Mouse (Mus musculus): ENCODE measurements around the gene Nsmce4a. TPM values are rescaled to one million over a fixed set of nuclear protein-coding genes. Genes with fewer than 3 reads are reported as not detected.
"Not testable (repeated sequence)": the region's sequence is repeated elsewhere in the genome, so short reads cannot be mapped to it uniquely, and the experiment has no call there.

Nsmce4a gene
- polyA plus RNA-seq, 1 experiment from 2014 or later, result 271 TPM

- Histone ChIP-seq H3K27ac (replicated peaks; ENCODE audit: low read depth, low read length) (no peak overlapping the region), H3K4me2 (ENCODE audit: low read depth, low read length) (no peak overlapping the region; the same call in 1 of the 2 replicates), H3K9me3 (replicated peaks; ENCODE audit: control insufficient read depth, low read length) (no peaks in the 10 kb centered on the region), H3K36me3 (replicated peaks; ENCODE audit: control insufficient read depth, insufficient read depth, low read depth, low read length) (peaks cover 12% of the 10 kb centered on the region), H3K4me3 (ENCODE audit: low read depth, low read length) (peak overlapping the region; percentile 84; the same call in 1 of the 2 replicates), H3K4me1 (ENCODE audit: control insufficient read depth, insufficient read depth, low read length) (no peaks in the 10 kb centered on the region; the same call in 1 of the 2 replicates), H3K9ac (replicated peaks; ENCODE audit: low read length) (no peak overlapping the region), H3K27me3 (ENCODE audit: control insufficient read depth, insufficient read depth, low read length) (no peaks in the 10 kb centered on the region)
- no peak for ATAC-seq (replicated peaks; ENCODE audit: insufficient number of reproducible peaks, low FRiP score, low TSS enrichment, low read depth)
- DNase-seq (ENCODE audit: low spot score), result no peak
- WGBS, result 88% methylated on average over 5 of the region's 5 CpGs
Measured at GRCm38 (mm10) chr7:130545401-130545800, 27.5 kb downstream of the Nsmce4a start.

- DNase-seq (ENCODE audit: low spot score) (no peak), ATAC-seq (replicated peaks; ENCODE audit: insufficient number of reproducible peaks, low FRiP score, low TSS enrichment, low read depth) (no peak)
- Histone ChIP-seq H3K9me3 (replicated peaks; ENCODE audit: control insufficient read depth, low read length) (no peaks in the 10 kb centered on the region), H3K4me3 (ENCODE audit: low read depth, low read length) (no peak overlapping the region), H3K36me3 (replicated peaks; ENCODE audit: control insufficient read depth, insufficient read depth, low read depth, low read length) (peaks cover 15% of the 10 kb centered on the region), H3K27me3 (ENCODE audit: control insufficient read depth, insufficient read depth, low read length) (no peaks in the 10 kb centered on the region), H3K4me2 (ENCODE audit: low read depth, low read length) (no peak overlapping the region), H3K4me1 (ENCODE audit: control insufficient read depth, insufficient read depth, low read length) (no peaks in the 10 kb centered on the region; the same call in 1 of the 2 replicates), H3K9ac (replicated peaks; ENCODE audit: low read length) (no peak overlapping the region), H3K27ac (replicated peaks; ENCODE audit: low read depth, low read length) (no peak overlapping the region)
- 96% methylated on average over 4 of the region's 4 CpGs for WGBS
Measured at GRCm38 (mm10) chr7:130543181-130543580, 29.7 kb downstream of the Nsmce4a start.

DNA sequence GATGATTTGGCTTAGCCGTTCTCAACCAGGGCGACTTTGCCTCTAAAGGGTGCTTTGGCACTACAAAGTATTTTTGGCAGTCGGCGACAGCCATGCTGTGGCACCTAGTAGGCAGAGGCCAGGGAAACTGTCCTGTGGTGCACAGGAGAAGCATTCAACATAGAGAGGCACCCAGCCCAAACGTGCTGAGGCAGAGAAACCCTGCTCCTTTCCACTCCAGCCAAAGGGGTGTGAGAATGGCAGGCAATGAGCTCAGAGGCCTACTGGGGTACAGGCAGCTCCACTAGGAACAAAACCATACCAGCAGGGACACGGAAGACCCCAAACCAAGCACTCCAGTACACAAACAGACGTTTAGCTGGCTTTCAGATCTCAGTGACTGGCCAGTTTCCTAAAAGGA lies 32.7 kb downstream of the Nsmce4a start:
- WGBS, result 92% methylated on average over 7 of the region's 7 CpGs
- Histone ChIP-seq H3K27me3 (ENCODE audit: control insufficient read depth, insufficient read depth, low read length) (no peaks in the 10 kb centered on the region), H3K9ac (replicated peaks; ENCODE audit: low read length) (no peak overlapping the region), H3K36me3 (replicated peaks; ENCODE audit: control insufficient read depth, insufficient read depth, low read depth, low read length) (peaks cover 15% of the 10 kb centered on the region), H3K27ac (replicated peaks; ENCODE audit: low read depth, low read length) (no peak overlapping the region), H3K4me2 (ENCODE audit: low read depth, low read length) (no peak overlapping the region), H3K4me1 (ENCODE audit: control insufficient read depth, insufficient read depth, low read length) (no peaks in the 10 kb centered on the region), H3K9me3 (replicated peaks; ENCODE audit: control insufficient read depth, low read length) (no peaks in the 10 kb centered on the region), H3K4me3 (ENCODE audit: low read depth, low read length) (no peak overlapping the region)
- DNase-seq (ENCODE audit: low spot score) (no peak), ATAC-seq (replicated peaks; ENCODE audit: insufficient number of reproducible peaks, low FRiP score, low TSS enrichment, low read depth) (no peak)

GRCm38 (mm10) chr7:130537068-130537467 lies 35.9 kb downstream of the Nsmce4a start:
- Histone ChIP-seq H3K27me3 (ENCODE audit: control insufficient read depth, insufficient read depth, low read length) (no peaks in the 10 kb centered on the region), H3K27ac (replicated peaks; ENCODE audit: low read depth, low read length) (no peak overlapping the region), H3K4me3 (ENCODE audit: low read depth, low read length) (no peak overlapping the region), H3K4me1 (ENCODE audit: control insufficient read depth, insufficient read depth, low read length) (no peaks in the 10 kb centered on the region), H3K4me2 (ENCODE audit: low read depth, low read length) (no peak overlapping the region), H3K36me3 (replicated peaks; ENCODE audit: control insufficient read depth, insufficient read depth, low read depth, low read length) (peaks cover 9% of the 10 kb centered on the region), H3K9ac (replicated peaks; ENCODE audit: low read length) (no peak overlapping the region), H3K9me3 (replicated peaks; ENCODE audit: control insufficient read depth, low read length) (no peaks in the 10 kb centered on the region)
- DNase-seq (ENCODE audit: low spot score) (no peak), ATAC-seq (replicated peaks; ENCODE audit: insufficient number of reproducible peaks, low FRiP score, low TSS enrichment, low read depth) (no peak)
- 88% methylated on average over 4 of the region's 4 CpGs for WGBS

GRCm38 (mm10) chr7:130535174-130535573 lies 37.7 kb downstream of the Nsmce4a start:
- no peaks in the 10 kb centered on the region for H3K27me3 ChIP-seq (ENCODE audit: control insufficient read depth, insufficient read depth, low read length)
- H3K4me2 ChIP-seq (ENCODE audit: low read depth, low read length), result no peak overlapping the region
- peaks cover 9% of the 10 kb centered on the region for H3K36me3 ChIP-seq (replicated peaks; ENCODE audit: control insufficient read depth, insufficient read depth, low read depth, low read length)
- H3K4me1 ChIP-seq (ENCODE audit: control insufficient read depth, insufficient read depth, low read length), result no peaks in the 10 kb centered on the region
- DNase-seq (ENCODE audit: low spot score), result no peak
- H3K4me3 ChIP-seq (ENCODE audit: low read depth, low read length), result no peak overlapping the region
- 93% methylated on average over 4 of the region's 4 CpGs for WGBS
- H3K9ac ChIP-seq (replicated peaks; ENCODE audit: low read length), result no peak overlapping the region
- no peak overlapping the region for H3K27ac ChIP-seq (replicated peaks; ENCODE audit: low read depth, low read length)
- no peak for ATAC-seq (replicated peaks; ENCODE audit: insufficient number of reproducible peaks, low FRiP score, low TSS enrichment, low read depth)
- H3K9me3 ChIP-seq (replicated peaks; ENCODE audit: control insufficient read depth, low read length), result no peaks in the 10 kb centered on the region

DNA sequence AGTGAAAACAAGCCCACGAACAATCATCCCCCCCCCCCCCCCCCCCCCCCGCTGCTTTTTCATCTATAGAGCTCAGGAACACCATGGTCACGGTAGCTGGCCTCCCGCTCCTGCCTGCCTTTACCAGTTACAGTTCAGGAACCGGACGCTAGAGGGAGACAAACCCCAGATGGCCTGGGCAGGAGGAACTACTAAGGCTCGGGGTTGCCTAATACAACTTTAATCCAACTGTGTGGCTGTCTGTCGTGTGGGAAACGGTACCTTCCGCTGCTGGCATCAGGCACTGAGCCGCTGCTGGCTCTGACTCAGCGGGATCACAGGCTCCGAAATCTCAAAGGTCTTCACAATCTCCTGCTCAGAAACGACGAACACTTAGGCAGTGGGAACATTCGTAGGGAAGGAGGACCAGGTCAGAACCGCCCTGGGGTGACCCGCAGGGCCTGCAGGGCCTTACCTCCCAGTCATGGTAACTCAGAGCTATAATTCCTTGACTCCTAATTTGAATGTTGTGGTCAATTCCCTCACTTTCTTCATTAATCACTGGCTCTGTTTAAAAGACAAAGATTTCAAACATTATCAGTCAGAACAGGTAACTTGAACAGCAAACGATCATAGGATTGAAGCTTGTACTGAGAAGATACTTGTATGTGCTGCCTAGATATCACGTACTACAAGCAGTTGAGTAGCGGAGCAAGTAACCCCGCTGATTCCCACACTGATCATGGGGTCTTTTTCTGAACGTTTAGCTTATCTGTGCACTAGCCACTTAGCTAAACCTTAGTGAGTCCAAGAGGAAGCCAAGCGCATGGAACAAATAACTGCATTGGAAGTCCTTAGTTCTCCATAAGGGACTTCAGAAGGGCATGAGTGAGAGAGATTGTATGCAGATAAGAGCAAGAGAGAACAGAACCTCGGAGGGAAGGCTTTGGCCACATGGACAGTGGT lies 39.3 kb downstream of the Nsmce4a start:
- ATAC-seq (replicated peaks; ENCODE audit: insufficient number of reproducible peaks, low FRiP score, low TSS enrichment, low read depth), result peak; percentile 48

GRCm38 (mm10) chr7:130531138-130531537 lies 41.8 kb downstream of the Nsmce4a start:
- H3K4me1 ChIP-seq (ENCODE audit: control insufficient read depth, insufficient read depth, low read length); H3K36me3 ChIP-seq (replicated peaks; ENCODE audit: control insufficient read depth, insufficient read depth, low read depth, low read length); H3K9ac ChIP-seq (replicated peaks; ENCODE audit: low read length); H3K4me3 ChIP-seq (ENCODE audit: low read depth, low read length); H3K4me2 ChIP-seq (ENCODE audit: low read depth, low read length); H3K27me3 ChIP-seq (ENCODE audit: control insufficient read depth, insufficient read depth, low read length); H3K27ac ChIP-seq (replicated peaks; ENCODE audit: low read depth, low read length); DNase-seq (ENCODE audit: low spot score); ATAC-seq (replicated peaks; ENCODE audit: insufficient number of reproducible peaks, low FRiP score, low TSS enrichment, low read depth); H3K9me3 ChIP-seq (replicated peaks; ENCODE audit: control insufficient read depth, low read length): not testable (repeated sequence)
- 96% methylated on average over 14 of the region's 15 CpGs for WGBS

More for the DNA sequence above, 39.3 kb downstream of the Nsmce4a start:
- WGBS, result 52% methylated on average over 24 of the region's 25 CpGs
- peaks cover 8% of the 10 kb centered on the region for H3K36me3 ChIP-seq (replicated peaks; ENCODE audit: control insufficient read depth, insufficient read depth, low read depth, low read length)
- H3K27ac ChIP-seq (replicated peaks; ENCODE audit: low read depth, low read length), result no peak overlapping the region
- H3K9ac ChIP-seq (replicated peaks; ENCODE audit: low read length), result no peak overlapping the region
- no peaks in the 10 kb centered on the region for H3K4me1 ChIP-seq (ENCODE audit: control insufficient read depth, insufficient read depth, low read length)
- H3K9me3 ChIP-seq (replicated peaks; ENCODE audit: control insufficient read depth, low read length), result no peaks in the 10 kb centered on the region
- peak; percentile 88 for DNase-seq (ENCODE audit: low spot score)
- H3K4me2 ChIP-seq (ENCODE audit: low read depth, low read length), result no peak overlapping the region
- no peaks in the 10 kb centered on the region for H3K27me3 ChIP-seq (ENCODE audit: control insufficient read depth, insufficient read depth, low read length)
- no peak overlapping the region for H3K4me3 ChIP-seq (ENCODE audit: low read depth, low read length)

DNA sequence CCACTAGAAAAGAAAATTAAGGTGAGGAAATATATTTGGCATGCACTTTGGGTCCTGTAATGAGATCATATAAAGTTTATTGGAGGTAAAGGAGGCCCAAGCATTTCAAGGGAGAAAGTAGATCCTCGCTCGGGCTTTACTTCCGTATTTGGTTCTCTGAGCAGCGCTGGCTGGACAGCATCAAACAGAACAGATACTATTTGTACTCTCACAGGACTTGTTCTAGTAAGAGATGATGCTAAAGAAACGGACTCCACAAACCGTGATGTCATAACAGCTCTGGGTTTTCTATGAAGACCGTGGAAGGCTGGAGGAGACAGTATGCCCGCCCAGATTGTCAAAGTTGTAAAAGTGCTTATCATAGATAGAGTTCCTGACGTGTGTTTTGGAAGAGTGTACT lies 45.6 kb downstream of the Nsmce4a start:
- H3K27me3 ChIP-seq (ENCODE audit: control insufficient read depth, insufficient read depth, low read length), result no peaks in the 10 kb centered on the region
- no peak overlapping the region for H3K27ac ChIP-seq (replicated peaks; ENCODE audit: low read depth, low read length)
- DNase-seq (ENCODE audit: low spot score) (no peak), ATAC-seq (replicated peaks; ENCODE audit: insufficient number of reproducible peaks, low FRiP score, low TSS enrichment, low read depth) (no peak)
- H3K4me3 ChIP-seq (ENCODE audit: low read depth, low read length), result no peak overlapping the region
- no peaks in the 10 kb centered on the region for H3K9me3 ChIP-seq (replicated peaks; ENCODE audit: control insufficient read depth, low read length)
- peaks cover 4% of the 10 kb centered on the region; the same call in 1 of the 2 replicates for H3K36me3 ChIP-seq (replicated peaks; ENCODE audit: control insufficient read depth, insufficient read depth, low read depth, low read length)
- H3K9ac ChIP-seq (replicated peaks; ENCODE audit: low read length), result no peak overlapping the region
- no peak overlapping the region for H3K4me2 ChIP-seq (ENCODE audit: low read depth, low read length)
- WGBS, result 88% methylated on average over 9 of the region's 9 CpGs
- no peaks in the 10 kb centered on the region for H3K4me1 ChIP-seq (ENCODE audit: control insufficient read depth, insufficient read depth, low read length)
